Mouse (Mus musculus) right cerebral cortex, adult 2 months (tissue): Measurements from ENCODE around the gene Usp34.
"Not testable (repeated sequence)": the region's sequence is repeated elsewhere in the genome, so short reads cannot be mapped to it uniquely, and the experiment has no call there.

Experiments used
- DNase-seq, 2 experiments: peaks; one replicate each; pipeline ENCODE4 v3.0.0; 2021 to 2022; ENCODE audit warnings: low spot score in 2 of 2

Usp34 gene

DNA sequence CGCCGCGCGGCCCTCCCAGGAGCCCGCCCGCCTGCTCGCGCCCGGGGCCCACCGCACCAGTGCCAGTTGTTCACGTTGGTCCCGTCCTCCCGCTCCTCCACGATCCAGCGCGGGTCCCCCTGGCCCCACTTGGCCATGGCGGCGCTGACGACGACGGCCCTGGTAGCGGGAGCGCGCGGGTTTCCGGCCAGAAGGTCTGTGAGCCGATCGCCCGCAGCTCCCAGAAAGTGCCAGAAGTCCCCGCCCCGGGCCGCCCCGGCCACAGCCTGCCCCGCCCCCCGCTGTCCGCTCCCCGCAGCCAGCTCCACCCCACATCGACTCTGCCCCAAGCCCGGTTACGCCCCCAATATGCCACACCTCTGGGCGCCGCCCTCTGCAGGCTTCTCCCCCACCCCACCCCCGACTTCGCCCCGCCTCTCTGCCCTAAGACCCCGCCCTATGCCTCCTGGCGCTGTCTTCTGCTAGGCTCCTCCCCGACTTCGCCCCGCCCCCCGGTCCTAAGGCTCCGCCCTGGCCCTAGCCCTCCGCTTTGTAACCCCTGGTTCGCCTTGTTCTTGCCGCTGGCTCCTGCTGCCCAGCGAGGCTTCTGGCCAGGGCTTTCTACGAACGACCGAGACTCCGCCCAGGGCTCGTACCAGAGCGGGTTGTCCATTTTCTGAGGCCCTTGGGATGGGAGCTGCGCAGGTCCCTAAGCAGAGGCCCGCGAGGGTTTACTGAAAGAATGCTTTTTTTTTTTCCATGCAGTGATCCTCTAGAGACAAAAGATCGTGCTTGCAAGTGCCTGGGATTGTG lies 191.2 kb downstream of the Usp34 start, which contains the start of gene Ahsa2:
TSS of gene Ahsa2 (minus strand) at position 313 of the 792 bp plus-strand sequence.
- peak; percentile 91 to 94 for DNase-seq

DNA sequence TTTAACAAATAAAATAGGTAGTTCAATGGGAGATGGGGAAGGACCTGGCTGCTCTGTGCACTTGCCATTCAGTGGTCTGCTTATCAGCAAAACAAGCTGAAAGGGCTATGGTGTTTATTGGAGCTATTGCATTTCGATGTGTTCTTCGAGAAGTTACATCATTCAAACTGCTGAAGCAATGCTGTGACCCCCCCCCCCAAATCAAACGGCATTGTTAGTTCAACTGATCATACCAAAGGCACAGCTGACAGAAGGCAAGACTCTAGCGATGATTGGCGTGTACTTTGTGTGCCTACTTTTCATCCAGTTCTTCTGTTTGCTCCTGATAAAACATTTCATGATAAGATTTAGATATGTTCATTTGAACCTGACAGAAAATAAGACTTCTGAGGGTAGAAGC lies 191.9 kb downstream of the Usp34 start:
- no peak for DNase-seq

DNA sequence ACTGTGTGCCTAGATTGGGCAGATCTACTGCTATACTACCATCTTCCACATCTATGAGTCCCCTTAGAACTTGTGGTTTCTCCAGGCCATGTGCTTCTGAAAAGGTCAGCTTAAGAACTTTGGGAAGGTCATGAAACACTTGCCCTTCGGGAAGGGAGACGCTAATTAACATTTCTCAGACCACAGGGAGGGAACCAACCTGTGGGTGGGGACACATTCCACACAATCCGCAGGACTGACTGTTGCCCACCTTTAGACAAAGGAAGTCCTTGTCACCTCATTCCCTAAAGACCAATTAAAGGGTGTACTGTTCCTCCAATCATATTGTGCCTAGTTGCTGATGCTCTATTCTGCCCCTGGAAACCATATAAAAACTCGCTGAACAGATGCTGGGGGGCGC lies 198.1 kb downstream of the Usp34 start:
- DNase-seq = not testable (repeated sequence)

DNA sequence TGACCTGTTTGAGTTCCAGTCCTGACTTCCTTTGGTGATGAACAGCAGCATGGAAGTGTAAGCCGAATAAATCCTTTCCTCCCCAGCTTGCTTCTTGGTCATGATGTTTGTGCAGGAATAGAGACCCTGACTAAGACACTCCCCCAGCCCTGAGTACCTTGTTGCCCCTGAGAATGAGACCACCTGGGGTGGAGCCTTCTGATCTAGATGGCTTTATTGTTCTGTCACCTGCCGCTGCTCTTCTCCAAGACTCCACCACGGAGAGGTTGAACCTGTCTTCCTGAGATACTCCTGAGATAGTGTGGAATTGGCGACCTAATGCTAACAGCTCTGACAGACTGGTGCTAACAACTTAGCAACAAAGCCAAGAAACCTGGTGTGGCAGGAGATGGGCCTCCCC lies 208.1 kb downstream of the Usp34 start:
- not testable (repeated sequence) for DNase-seq

DNA sequence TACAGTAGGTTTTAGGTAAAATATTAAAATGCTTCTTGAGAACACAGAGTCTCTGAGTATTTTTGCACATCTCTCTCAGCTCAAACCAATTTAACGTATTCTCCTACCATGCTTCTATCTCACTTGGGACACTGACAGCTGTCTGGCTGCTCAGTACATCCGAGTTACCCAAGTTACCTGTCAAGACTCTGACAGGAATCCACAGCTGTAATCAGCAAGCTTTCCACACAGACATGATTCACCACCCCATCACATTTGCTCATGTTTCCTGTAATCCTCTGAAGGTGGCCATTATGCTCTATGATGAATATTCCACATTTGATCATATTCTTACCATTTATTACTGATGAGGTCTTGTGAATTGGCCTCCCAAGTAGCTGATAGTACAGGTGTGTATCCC lies 208.6 kb downstream of the Usp34 start:
- no peak for DNase-seq

DNA sequence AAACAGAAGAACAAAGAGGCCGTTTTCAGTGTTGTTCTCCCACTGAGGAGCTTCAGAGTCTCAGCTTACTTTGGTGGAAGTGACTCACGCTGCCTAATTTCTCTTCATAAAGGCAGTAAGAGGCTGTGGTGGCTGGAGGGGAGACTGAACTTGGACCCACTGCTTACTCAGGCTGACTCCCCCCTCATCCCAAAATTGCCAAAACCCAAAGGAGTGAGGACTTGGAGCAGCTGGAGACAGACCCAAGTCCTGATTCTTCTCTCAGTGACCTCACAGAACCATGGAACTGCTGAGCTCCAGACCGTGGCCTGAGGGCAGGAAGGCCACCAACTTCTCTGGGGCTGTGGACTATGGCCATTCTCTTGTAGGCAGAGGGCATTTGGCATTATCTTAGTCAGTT lies 212.3 kb downstream of the Usp34 start:
- DNase-seq = no peak

DNA sequence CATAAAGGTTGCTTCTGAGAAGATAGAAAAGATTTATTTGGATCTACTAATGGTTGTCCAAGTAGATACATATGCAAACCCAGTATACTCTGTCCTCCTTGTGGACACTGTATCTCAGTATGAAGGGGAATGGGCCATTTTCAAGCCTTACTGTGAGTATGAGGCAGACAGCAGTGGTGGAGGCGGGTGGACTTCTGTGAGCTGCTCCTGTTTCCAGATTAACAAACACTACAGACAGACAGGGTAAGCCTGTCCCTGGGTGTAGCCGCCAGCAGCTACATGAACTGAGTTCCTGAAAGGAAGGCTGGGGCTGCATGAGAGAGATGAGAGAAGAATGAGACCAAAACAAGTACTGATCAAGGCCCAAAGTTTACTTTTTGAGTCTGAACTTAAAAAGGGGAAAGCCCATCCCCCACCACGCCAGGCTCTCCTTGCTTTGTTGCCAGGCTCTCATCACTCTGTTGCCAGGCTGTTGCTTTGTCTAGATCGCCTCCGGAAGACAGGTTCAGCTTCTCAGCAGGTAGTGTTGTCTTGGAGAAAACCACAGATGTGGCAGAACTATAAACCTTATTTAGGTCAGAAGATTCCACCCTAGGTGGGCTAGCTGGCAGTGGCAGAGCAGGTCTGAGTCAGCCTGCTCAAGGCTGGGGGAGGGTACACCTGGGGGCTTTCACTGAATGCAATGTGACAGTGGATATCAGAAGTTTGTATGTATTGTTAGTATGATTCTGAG lies 213.9 kb downstream of the Usp34 start, which contains the start of gene 1700093K21Rik:
TSS of gene 1700093K21Rik (minus strand) at position 683 of the 733 bp plus-strand sequence.
- peak in 1 of 2 experiments; percentile 16 for DNase-seq

DNA sequence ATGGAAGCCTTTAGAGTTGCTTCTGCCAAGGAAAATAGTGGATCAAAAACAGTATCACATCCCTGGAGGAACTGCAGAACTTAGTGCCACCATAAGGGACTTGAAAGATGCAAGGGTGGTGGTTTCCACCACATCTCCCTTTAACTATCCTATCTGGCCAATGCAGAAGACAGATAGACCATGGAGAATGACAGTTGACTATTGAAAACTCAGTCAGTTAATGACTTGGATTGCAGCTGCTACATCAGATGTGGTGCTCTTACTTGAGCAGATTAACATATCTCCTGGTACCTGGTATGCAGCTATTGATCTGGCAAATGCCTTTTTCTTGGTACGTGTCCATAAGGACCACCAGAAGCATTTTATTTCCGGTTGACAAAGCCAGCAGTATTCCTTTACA lies 230.8 kb downstream of the Usp34 start:
- DNase-seq = no peak
